ENCODE assay signal across 27 mouse cellular contexts in genomic region chr3:15105627-15106026, GRCm38 (mm10).
DNase-seq lines count a peak whose midpoint lies in the region; ATAC-seq and TF ChIP-seq lines count a peak whose summit lies in the region.
"Had no signal": no experiment of that assay in that cellular context is flagged by ENCODE, and none has a peak within 500 bp of the region (broad histone marks: within the 10 kb centered on the region; RNA-seq: fewer than 3 reads in every experiment).

No protein-coding gene starts in this region.

- no peak for TF ChIP-seq EP300 in stomach, postnatal 0 days (optimal IDR thresholded peaks at IDR 0.05)

- H3K9me3 ChIP-seq in limb, embryonic 11.5 days (ENCODE audit: control insufficient read depth, low read length) = no peaks in the 10 kb centered on the region
- no peaks in the 10 kb centered on the region for H3K9me3 ChIP-seq in stomach, postnatal 0 days (ENCODE audit: control insufficient read depth, low read length)
- H3K9me3 ChIP-seq in hindbrain, embryonic 10.5 days = no peaks in the 10 kb centered on the region
- H3K9me3 ChIP-seq: forebrain, embryonic 10.5 days; heart, embryonic 10.5 days; kidney, embryonic 15.5 days; liver, embryonic 15.5 days; lung, embryonic 15.5 days; megakaryocyte, embryonic 14.5 days; neural tube, embryonic 12.5 days had no signal

- DNase-seq in embryo, embryonic 9.5 days (ENCODE audit: extremely low spot score) = peak; percentile 18
- peak; percentile 44 for DNase-seq in limb, embryonic 11.5 days (ENCODE audit: low spot score)
- peak; percentile 67 for DNase-seq in thymus, postnatal 0 days (ENCODE audit: low spot score)
- DNase-seq in ovary, postnatal 14 days (ENCODE audit: low spot score) = no peak
- DNase-seq in stomach, postnatal 0 days (ENCODE audit: low spot score) = no peak
- DNase-seq in adrenal gland, postnatal 14 days = no peak
- no peak for DNase-seq in hindbrain, embryonic 10.5 days (ENCODE audit: low spot score)
- DNase-seq: adrenal gland, postnatal 36 days; cerebellum, adult 11 months; cerebellum, postnatal 14 days; forebrain, postnatal 0 days; gastrocnemius, postnatal 36 days; heart, postnatal 4 days; kidney, postnatal 36 days; liver; lung, postnatal 36 days; midbrain, embryonic 14.5 days; right cerebral cortex, postnatal 4 days had no signal

- H3K4me3 ChIP-seq in limb, embryonic 11.5 days (ENCODE audit: low read depth, low read length) = no peak overlapping the region
- no peak overlapping the region for H3K4me3 ChIP-seq in stomach, postnatal 0 days (ENCODE audit: low read depth, low read length)
- no peak overlapping the region for H3K4me3 ChIP-seq in hindbrain, embryonic 10.5 days
- H3K4me3 ChIP-seq: forebrain, embryonic 10.5 days; heart, embryonic 10.5 days; kidney, embryonic 15.5 days; liver, embryonic 15.5 days; lung, embryonic 15.5 days; megakaryocyte, embryonic 14.5 days; neural tube, embryonic 12.5 days had no signal

- TF ChIP-seq CTCF in stomach, postnatal 0 days (IDR thresholded peaks at IDR 0.05; ENCODE audit: low read depth) = no peak

- peak; percentile 70; the same call in 1 of the 2 replicates for ATAC-seq in limb, embryonic 11.5 days (ENCODE audit: insufficient number of reproducible peaks, low FRiP score, low TSS enrichment, low read depth)
- no peak for ATAC-seq in stomach, postnatal 0 days (ENCODE audit: low FRiP score, low TSS enrichment)
- ATAC-seq: forebrain, postnatal 0 days; hindbrain, postnatal 0 days; intestine, postnatal 0 days had no signal

- no peak overlapping the region for H3K27ac ChIP-seq in limb, embryonic 11.5 days (replicated peaks; ENCODE audit: low read depth, low read length)
- no peak overlapping the region for H3K27ac ChIP-seq in stomach, postnatal 0 days (replicated peaks)
- H3K27ac ChIP-seq in hindbrain, embryonic 10.5 days = no peak overlapping the region
- H3K27ac ChIP-seq: forebrain, embryonic 10.5 days; heart, embryonic 10.5 days; hindbrain, postnatal 0 days; kidney, embryonic 15.5 days; liver, embryonic 15.5 days; lung, embryonic 15.5 days; neural tube, embryonic 12.5 days had no signal

- H3K4me1 ChIP-seq in limb, embryonic 11.5 days (ENCODE audit: control insufficient read depth, insufficient read depth, low read length) = no peaks in the 10 kb centered on the region
- H3K4me1 ChIP-seq in stomach, postnatal 0 days (replicated peaks; ENCODE audit: control insufficient read depth, insufficient read depth) = no peaks in the 10 kb centered on the region
- peaks cover 5% of the 10 kb centered on the region; the same call in 1 of the 2 replicates for H3K4me1 ChIP-seq in hindbrain, embryonic 10.5 days (replicated peaks)
- H3K4me1 ChIP-seq: heart, embryonic 10.5 days; kidney, embryonic 15.5 days; liver, embryonic 15.5 days; neural tube, embryonic 12.5 days had no signal

- H3K36me3 ChIP-seq in limb, embryonic 11.5 days (ENCODE audit: control insufficient read depth, insufficient read depth, low read length) = no peaks in the 10 kb centered on the region
- no peaks in the 10 kb centered on the region for H3K36me3 ChIP-seq in stomach, postnatal 0 days (ENCODE audit: control insufficient read depth, insufficient read depth, low read length)
- no peaks in the 10 kb centered on the region for H3K36me3 ChIP-seq in hindbrain, embryonic 10.5 days
- H3K36me3 ChIP-seq: forebrain, embryonic 10.5 days; heart, embryonic 10.5 days; kidney, embryonic 15.5 days; liver, embryonic 15.5 days; lung, embryonic 15.5 days; neural tube, embryonic 12.5 days had no signal

- 15% methylated on average over 4 of the region's 4 CpGs for WGBS in limb, embryonic 11.5 days
- WGBS in stomach, postnatal 0 days = 47% methylated on average over 4 of the region's 4 CpGs
- 45% methylated on average over 4 of the region's 4 CpGs for WGBS in hindbrain, embryonic 10.5 days

- no peaks in the 10 kb centered on the region for H3K27me3 ChIP-seq in limb, embryonic 11.5 days (ENCODE audit: control insufficient read depth, insufficient read depth, low read length)
- no peaks in the 10 kb centered on the region for H3K27me3 ChIP-seq in stomach, postnatal 0 days (ENCODE audit: control insufficient read depth, insufficient read depth, low read length)
- H3K27me3 ChIP-seq in hindbrain, embryonic 10.5 days (ENCODE audit: insufficient read depth, poor library complexity, severe bottlenecking) = no peaks in the 10 kb centered on the region
- H3K27me3 ChIP-seq: kidney, embryonic 15.5 days; liver, embryonic 15.5 days; lung, embryonic 15.5 days; megakaryocyte, embryonic 14.5 days; neural tube, embryonic 12.5 days had no signal

- no peak overlapping the region for H3K9ac ChIP-seq in limb, embryonic 11.5 days (ENCODE audit: low read length)
- no peak overlapping the region for H3K9ac ChIP-seq in stomach, postnatal 0 days (ENCODE audit: low read length)
- H3K9ac ChIP-seq: forebrain, postnatal 0 days; kidney, embryonic 15.5 days; liver, embryonic 15.5 days; lung, embryonic 15.5 days; neural tube, embryonic 12.5 days had no signal

- no peak overlapping the region for H3K4me2 ChIP-seq in limb, embryonic 11.5 days (ENCODE audit: low read depth, severe bottlenecking)
- H3K4me2 ChIP-seq in stomach, postnatal 0 days (replicated peaks; ENCODE audit: low read depth) = no peak overlapping the region
- H3K4me2 ChIP-seq: kidney, embryonic 15.5 days; liver, embryonic 15.5 days; lung, embryonic 15.5 days; neural tube, embryonic 12.5 days had no signal

Comparison
In these comparisons a context has a peak if more than half of its experiments do, and no peak if none do; other contexts are left out.
1. DNase-seq: peak in embryo, embryonic 9.5 days (single experiment), limb, embryonic 11.5 days (single experiment) and thymus, postnatal 0 days (single experiment); none in ovary, postnatal 14 days (single experiment), stomach, postnatal 0 days (single experiment), adrenal gland, postnatal 14 days (single experiment) and hindbrain, embryonic 10.5 days (single experiment).